Mouse (Mus musculus): ENCODE measurements at regions not wholly inside any gene's neighbourhood (a gene's known extent, or its start where the extent isn't known, plus 50 kb on each side); places are given as distances from the start of the nearest gene placed in this dataset.
A peak's percentile ranks its signal among the peaks of the same experiment; 100 is the strongest.

GRCm38 (mm10) chr8:10768181-10768580 is 240.1 kb downstream of the Irs2 start:
- no peaks in the 10 kb centered on the region for H3K4me1 ChIP-seq (ENCODE audit: control insufficient read depth, insufficient read depth, low read length)
- H3K27ac ChIP-seq (replicated peaks; ENCODE audit: low read depth, low read length), result no peak overlapping the region
- H3K4me2 ChIP-seq (ENCODE audit: low read depth, low read length), result no peak overlapping the region
- no peak overlapping the region for H3K4me3 ChIP-seq (ENCODE audit: low read depth, low read length)
- ATAC-seq (replicated peaks; ENCODE audit: insufficient number of reproducible peaks, low FRiP score, low TSS enrichment, low read depth) (no peak), DNase-seq (ENCODE audit: low spot score) (no peak)
- H3K27me3 ChIP-seq (ENCODE audit: control insufficient read depth, insufficient read depth, low read length), result no peaks in the 10 kb centered on the region
- no peaks in the 10 kb centered on the region for H3K9me3 ChIP-seq (replicated peaks; ENCODE audit: control insufficient read depth, low read length)
- no peaks in the 10 kb centered on the region for H3K36me3 ChIP-seq (replicated peaks; ENCODE audit: control insufficient read depth, insufficient read depth, low read depth, low read length)
- WGBS, result 82% methylated on average over 4 of the region's 4 CpGs
- no peak overlapping the region for H3K9ac ChIP-seq (replicated peaks; ENCODE audit: low read length)

GRCm38 (mm10) chr8:10763907-10764306 is 244.4 kb downstream of the Irs2 start:
- no peaks in the 10 kb centered on the region for H3K36me3 ChIP-seq (replicated peaks; ENCODE audit: control insufficient read depth, insufficient read depth, low read depth, low read length)
- no peak overlapping the region for H3K9ac ChIP-seq (replicated peaks; ENCODE audit: low read length)
- no peaks in the 10 kb centered on the region for H3K27me3 ChIP-seq (ENCODE audit: control insufficient read depth, insufficient read depth, low read length)
- no peak overlapping the region for H3K4me2 ChIP-seq (ENCODE audit: low read depth, low read length)
- WGBS, result 88% methylated on average over 2 of the region's 2 CpGs
- H3K4me1 ChIP-seq (ENCODE audit: control insufficient read depth, insufficient read depth, low read length), result peaks cover 5% of the 10 kb centered on the region; the same call in 1 of the 2 replicates
- H3K27ac ChIP-seq (replicated peaks; ENCODE audit: low read depth, low read length), result no peak overlapping the region
- no peaks in the 10 kb centered on the region for H3K9me3 ChIP-seq (replicated peaks; ENCODE audit: control insufficient read depth, low read length)
- H3K4me3 ChIP-seq (ENCODE audit: low read depth, low read length), result no peak overlapping the region
- ATAC-seq (replicated peaks; ENCODE audit: insufficient number of reproducible peaks, low FRiP score, low TSS enrichment, low read depth) (no peak), DNase-seq (ENCODE audit: low spot score) (no peak)

DNA sequence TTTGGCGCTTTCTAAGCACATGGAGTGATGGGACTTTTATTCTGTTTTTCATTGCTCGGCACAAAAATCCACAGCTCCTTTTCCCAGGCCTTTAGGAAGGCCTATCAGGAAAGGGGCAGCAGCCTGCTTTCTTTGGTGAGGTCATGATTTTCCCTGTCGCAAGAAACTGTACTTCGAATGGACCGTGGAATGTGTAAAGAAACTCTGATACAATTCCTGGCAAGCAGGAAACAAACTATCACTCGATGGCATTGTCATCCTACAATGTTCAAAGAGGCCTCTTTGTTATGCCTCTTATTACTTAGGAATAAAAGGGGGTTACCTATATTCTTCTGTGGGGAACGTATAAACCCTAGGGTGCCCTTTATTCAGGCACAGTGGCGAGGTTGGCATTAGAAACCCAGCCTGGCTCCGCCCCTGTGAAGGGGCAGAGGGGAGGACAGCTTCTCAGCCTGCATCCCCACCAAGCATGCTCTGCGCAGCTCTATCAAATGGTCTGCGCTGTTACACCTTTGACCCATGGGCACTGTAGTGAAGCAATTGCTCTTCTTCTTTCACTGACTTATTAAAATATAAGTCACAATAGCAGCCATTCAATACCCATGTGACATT is 246.5 kb downstream of the Irs2 start:
- Histone ChIP-seq H3K27ac (replicated peaks; ENCODE audit: low read depth, low read length) (peak overlapping the region; percentile 92; the same call in 1 of the 2 replicates), H3K36me3 (replicated peaks; ENCODE audit: control insufficient read depth, insufficient read depth, low read depth, low read length) (no peaks in the 10 kb centered on the region), H3K4me1 (ENCODE audit: control insufficient read depth, insufficient read depth, low read length) (peaks cover 5% of the 10 kb centered on the region; the same call in 1 of the 2 replicates), H3K27me3 (ENCODE audit: control insufficient read depth, insufficient read depth, low read length) (no peaks in the 10 kb centered on the region), H3K4me3 (ENCODE audit: low read depth, low read length) (no peak overlapping the region), H3K9me3 (replicated peaks; ENCODE audit: control insufficient read depth, low read length) (no peaks in the 10 kb centered on the region), H3K9ac (replicated peaks; ENCODE audit: low read length) (no peak overlapping the region), H3K4me2 (ENCODE audit: low read depth, low read length) (no peak overlapping the region)
- DNase-seq (ENCODE audit: low spot score) (no peak), ATAC-seq (replicated peaks; ENCODE audit: insufficient number of reproducible peaks, low FRiP score, low TSS enrichment, low read depth) (no peak)
- WGBS, result 45% methylated on average over 11 of the region's 11 CpGs

- H3K4me3 ChIP-seq (ENCODE audit: low read depth, low read length), result no peak overlapping the region
- DNase-seq (ENCODE audit: low spot score), result peak; percentile 81
- H3K36me3 ChIP-seq (replicated peaks; ENCODE audit: control insufficient read depth, insufficient read depth, low read depth, low read length), result no peaks in the 10 kb centered on the region
- no peaks in the 10 kb centered on the region for H3K9me3 ChIP-seq (replicated peaks; ENCODE audit: control insufficient read depth, low read length)
- 8% methylated on average over 17 of the region's 17 CpGs for WGBS
- peak; percentile 96 for ATAC-seq (replicated peaks; ENCODE audit: insufficient number of reproducible peaks, low FRiP score, low TSS enrichment, low read depth)
- peaks cover 5% of the 10 kb centered on the region; the same call in 1 of the 2 replicates for H3K4me1 ChIP-seq (ENCODE audit: control insufficient read depth, insufficient read depth, low read length)
- no peaks in the 10 kb centered on the region for H3K27me3 ChIP-seq (ENCODE audit: control insufficient read depth, insufficient read depth, low read length)
- H3K4me2 ChIP-seq (ENCODE audit: low read depth, low read length), result 0 out of 2 replicates have a peak overlapping the region, but pooled peaks have one; percentile 7
- H3K9ac ChIP-seq (replicated peaks; ENCODE audit: low read length), result peak overlapping the region; percentile 63
- peak overlapping the region; percentile 92 for H3K27ac ChIP-seq (replicated peaks; ENCODE audit: low read depth, low read length)
Observed at GRCm38 (mm10) chr8:10760851-10761693, 247.2 kb downstream of the Irs2 start.

GRCm38 (mm10) chr8:10760231-10760630 is 248.0 kb downstream of the Irs2 start:
- no peaks in the 10 kb centered on the region for H3K36me3 ChIP-seq (replicated peaks; ENCODE audit: control insufficient read depth, insufficient read depth, low read depth, low read length)
- WGBS, result 50% methylated on average over 6 of the region's 6 CpGs
- peaks cover 5% of the 10 kb centered on the region; the same call in 1 of the 2 replicates for H3K4me1 ChIP-seq (ENCODE audit: control insufficient read depth, insufficient read depth, low read length)
- ATAC-seq (replicated peaks; ENCODE audit: insufficient number of reproducible peaks, low FRiP score, low TSS enrichment, low read depth) (no peak), DNase-seq (ENCODE audit: low spot score) (no peak)
- H3K4me3 ChIP-seq (ENCODE audit: low read depth, low read length), result no peak overlapping the region
- H3K27me3 ChIP-seq (ENCODE audit: control insufficient read depth, insufficient read depth, low read length), result no peaks in the 10 kb centered on the region
- peak overlapping the region; percentile 63 for H3K9ac ChIP-seq (replicated peaks; ENCODE audit: low read length)
- H3K4me2 ChIP-seq (ENCODE audit: low read depth, low read length), result no peak overlapping the region
- H3K9me3 ChIP-seq (replicated peaks; ENCODE audit: control insufficient read depth, low read length), result no peaks in the 10 kb centered on the region
- H3K27ac ChIP-seq (replicated peaks; ENCODE audit: low read depth, low read length), result peak overlapping the region; percentile 92

DNA sequence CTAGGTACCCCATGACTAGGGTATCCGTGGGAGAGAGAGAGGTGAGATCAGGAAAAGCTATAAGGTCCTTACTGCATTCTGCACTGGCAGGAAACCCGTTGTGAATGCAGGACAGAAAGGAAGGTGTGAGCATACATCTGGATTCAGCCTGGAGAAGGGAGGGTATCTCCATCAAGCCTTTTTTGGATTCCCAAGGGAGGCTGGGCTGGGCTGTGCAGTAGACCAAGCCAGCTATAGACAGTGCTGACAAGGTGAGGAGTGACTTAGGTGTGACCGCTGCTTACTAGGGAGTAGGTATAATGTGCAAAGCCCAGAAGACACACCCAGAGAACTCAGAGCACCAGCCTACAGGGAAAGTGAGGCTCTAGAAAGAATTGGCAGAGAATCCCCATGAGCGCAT is 250.1 kb downstream of the Irs2 start:
- H3K27me3 ChIP-seq (ENCODE audit: control insufficient read depth, insufficient read depth, low read length), result no peaks in the 10 kb centered on the region
- 84% methylated on average over 4 of the region's 4 CpGs for WGBS
- H3K9ac ChIP-seq (replicated peaks; ENCODE audit: low read length), result no peak overlapping the region
- H3K4me1 ChIP-seq (ENCODE audit: control insufficient read depth, insufficient read depth, low read length), result peaks cover 5% of the 10 kb centered on the region; the same call in 1 of the 2 replicates
- no peak overlapping the region for H3K4me2 ChIP-seq (ENCODE audit: low read depth, low read length)
- H3K9me3 ChIP-seq (replicated peaks; ENCODE audit: control insufficient read depth, low read length), result no peaks in the 10 kb centered on the region
- H3K27ac ChIP-seq (replicated peaks; ENCODE audit: low read depth, low read length), result no peak overlapping the region
- no peak overlapping the region for H3K4me3 ChIP-seq (ENCODE audit: low read depth, low read length)
- ATAC-seq (replicated peaks; ENCODE audit: insufficient number of reproducible peaks, low FRiP score, low TSS enrichment, low read depth) (no peak), DNase-seq (ENCODE audit: low spot score) (no peak)
- no peaks in the 10 kb centered on the region for H3K36me3 ChIP-seq (replicated peaks; ENCODE audit: control insufficient read depth, insufficient read depth, low read depth, low read length)

DNA sequence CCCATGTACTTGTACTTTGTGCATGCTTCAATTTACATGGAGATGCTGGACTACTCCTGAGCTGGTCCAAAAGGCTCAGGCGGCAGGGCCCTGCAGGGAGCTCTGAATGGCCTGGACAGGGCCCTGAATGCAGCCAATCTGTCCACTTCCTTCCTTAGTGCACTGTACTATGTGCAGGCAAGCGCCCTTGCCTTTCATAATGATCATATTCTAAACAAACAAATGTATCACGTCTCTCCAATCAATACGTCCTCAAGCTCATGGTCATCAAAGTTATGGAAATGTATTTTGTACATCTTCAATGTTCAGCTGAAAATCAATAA is 253.3 kb downstream of the Irs2 start:
- Histone ChIP-seq H3K27ac (replicated peaks; ENCODE audit: low read depth, low read length) (no peak overlapping the region), H3K36me3 (replicated peaks; ENCODE audit: control insufficient read depth, insufficient read depth, low read depth, low read length) (no peaks in the 10 kb centered on the region), H3K4me1 (ENCODE audit: control insufficient read depth, insufficient read depth, low read length) (no peaks in the 10 kb centered on the region; the same call in 1 of the 2 replicates), H3K4me2 (ENCODE audit: low read depth, low read length) (no peak overlapping the region), H3K4me3 (ENCODE audit: low read depth, low read length) (no peak overlapping the region), H3K9ac (replicated peaks; ENCODE audit: low read length) (no peak overlapping the region), H3K27me3 (ENCODE audit: control insufficient read depth, insufficient read depth, low read length) (no peaks in the 10 kb centered on the region), H3K9me3 (replicated peaks; ENCODE audit: control insufficient read depth, low read length) (no peaks in the 10 kb centered on the region)
- ATAC-seq (replicated peaks; ENCODE audit: insufficient number of reproducible peaks, low FRiP score, low TSS enrichment, low read depth) (0 out of 2 replicates have a peak, but pooled peaks have one; percentile 18), DNase-seq (ENCODE audit: low spot score) (no peak)
- 83% methylated on average over 4 of the region's 4 CpGs for WGBS
